Mouse (Mus musculus): ENCODE results near the gene Slc35g3.

- TF ChIP-seq POLR2A (IDR thresholded peaks at IDR 0.05; ENCODE audit: extremely low read depth, insufficient read depth, low read length) = no peak
- no peak for TF ChIP-seq CTCF (IDR thresholded peaks at IDR 0.05; ENCODE audit: low read depth, low read length)
Measured at GRCm38 (mm10) chr11:69789431-69789830, 27.7 kb upstream of the Slc35g3 start.
